Mouse (Mus musculus) megakaryocyte, embryonic 14.5 days (primary cell): ENCODE data around the gene Ttll11.

Experiments used
- FLI1 ChIP-seq: IDR thresholded peaks from 2 replicates; pipeline ENCODE4 v1.6.1; 2012; ENCODE audit warnings: low read length, inconsistent platforms, mixed read lengths
- GATA1 ChIP-seq: IDR thresholded peaks from 3 replicates; pipeline ENCODE4 v1.6.1; 2012; ENCODE audit warnings: mixed read lengths, low read length, inconsistent platforms, borderline replicate concordance

DNA sequence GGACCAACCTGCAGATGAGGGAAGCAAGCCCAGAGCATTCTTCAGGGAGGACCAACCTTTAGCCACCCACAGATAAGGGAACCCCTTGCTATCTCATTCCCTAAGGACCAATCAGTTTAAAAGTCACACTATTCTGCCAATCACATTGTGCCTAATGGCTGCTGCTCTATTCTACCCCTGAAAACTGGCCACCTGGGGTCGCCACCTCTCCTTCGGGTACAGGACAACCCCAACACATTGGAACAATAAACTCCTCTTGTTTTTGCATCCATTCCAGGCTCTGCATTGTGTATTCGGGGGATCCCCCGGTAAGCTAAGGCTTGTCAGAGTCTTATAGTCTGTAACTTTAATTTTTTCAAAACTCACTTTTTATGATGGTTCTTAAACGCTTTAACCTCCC is 218.3 kb downstream of the Ttll11 start:
- TF ChIP-seq GATA1 (no peak), FLI1 (no peak)
